In the genomic region with DNA sequence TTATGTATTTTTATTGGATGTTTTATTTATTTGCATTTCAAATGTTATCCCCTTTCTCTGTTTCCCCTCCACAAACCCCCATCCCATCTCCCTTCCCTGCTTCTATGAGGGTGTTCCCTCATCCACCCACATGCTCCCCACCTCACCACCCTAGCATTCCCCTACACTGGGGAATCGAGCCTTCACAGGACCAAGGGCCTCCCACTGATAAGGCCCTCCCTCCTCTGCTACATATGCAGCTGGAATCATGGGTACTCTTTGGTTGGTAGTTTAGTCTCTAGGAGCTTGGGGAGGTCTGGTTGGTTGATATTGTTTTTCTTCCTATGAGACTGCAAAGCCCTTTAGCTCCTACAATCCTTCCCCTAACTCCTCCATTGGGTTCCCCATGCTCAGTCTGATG, we compare ENCODE assay signal across 14 mouse cellular contexts. TPM values are rescaled to one million over a fixed set of nuclear protein-coding genes. Genes with fewer than 3 reads are reported as not detected.
"Had no signal": no experiment of that assay in that cellular context is flagged by ENCODE, and none has a peak within 500 bp of the region (broad histone marks: within the 10 kb centered on the region; RNA-seq: fewer than 3 reads in every experiment).

No protein-coding gene starts in this region.

RNA-seq across cellular contexts. Expression of a gene that starts 13.9 kb away (rescaled TPM):
- total RNA-seq: megakaryocyte progenitor cell, adult 5-6 weeks; midbrain, postnatal 0 days; monocyte, adult 5-6 weeks; neutrophil, adult 5-6 weeks had no signal
- polyA plus RNA-seq: lung, embryonic 15.5 days; lung, postnatal 0 days; macrophage; midbrain, embryonic 11.5 days; midbrain, embryonic 13.5 days; midbrain, embryonic 15.5 days; midbrain, postnatal 0 days; neural tube, embryonic 12.5 days; neural tube, embryonic 14.5 days; thymus, postnatal 0 days had no signal

RNA-seq across cellular contexts. Expression of a gene that starts 23.0 kb away (rescaled TPM):
- total RNA-seq: midbrain, postnatal 0 days had no signal
- polyA plus RNA-seq: lung, embryonic 15.5 days; lung, postnatal 0 days; midbrain, embryonic 11.5 days; midbrain, embryonic 13.5 days; midbrain, embryonic 15.5 days; midbrain, postnatal 0 days; neural tube, embryonic 12.5 days; neural tube, embryonic 14.5 days; stomach, embryonic 16.5 days; thymus, postnatal 0 days had no signal
